In the genomic region with DNA sequence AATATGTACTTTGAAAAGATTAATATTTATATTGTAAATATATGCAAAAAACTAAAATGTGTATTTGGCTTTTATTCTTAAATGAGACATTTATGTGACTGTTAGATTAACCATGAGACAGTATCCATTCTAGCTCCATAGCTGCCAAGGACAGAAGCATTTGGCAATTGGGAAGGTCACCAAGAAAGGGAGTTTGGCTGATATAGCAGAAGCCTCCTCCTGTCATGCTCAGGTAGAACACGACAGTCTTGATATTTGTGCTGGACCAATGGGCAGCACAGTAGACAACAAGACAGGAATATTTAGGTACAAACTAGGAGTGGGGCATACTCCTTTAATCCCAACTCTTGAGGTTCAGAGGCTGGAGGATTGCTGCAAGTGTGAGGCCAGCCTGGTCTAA, we compare ENCODE assay signal across 22 mouse cellular contexts.
"Had no signal": no experiment of that assay in that cellular context is flagged by ENCODE, and none has a peak within 500 bp of the region (broad histone marks: within the 10 kb centered on the region; RNA-seq: fewer than 3 reads in every experiment).

No protein-coding gene starts in this region.

- H3K4me1 ChIP-seq: embryonic facial prominence, embryonic 12.5 days; forebrain, embryonic 13.5 days had no signal

- H3K4me3 ChIP-seq: embryonic facial prominence, embryonic 10.5 days; embryonic facial prominence, embryonic 12.5 days; embryonic facial prominence, embryonic 13.5 days; embryonic facial prominence, embryonic 15.5 days; erythroblast, embryonic 14.5 days; forebrain, embryonic 10.5 days; forebrain, embryonic 12.5 days; forebrain, embryonic 13.5 days; forebrain, embryonic 15.5 days; gastrocnemius, adult 2 months; heart, adult 2 months; heart, embryonic 10.5 days had no signal

- H3K36me3 ChIP-seq: embryonic facial prominence, embryonic 10.5 days; embryonic facial prominence, embryonic 12.5 days; embryonic facial prominence, embryonic 13.5 days; embryonic facial prominence, embryonic 15.5 days; forebrain, embryonic 10.5 days had no signal

- H3K4me2 ChIP-seq: embryonic facial prominence, embryonic 12.5 days; embryonic facial prominence, embryonic 13.5 days; embryonic facial prominence, embryonic 15.5 days; forebrain, embryonic 12.5 days; forebrain, embryonic 13.5 days; forebrain, embryonic 15.5 days had no signal

- H3K9ac ChIP-seq: embryonic facial prominence, embryonic 12.5 days; embryonic facial prominence, embryonic 13.5 days; embryonic facial prominence, embryonic 15.5 days; forebrain, embryonic 12.5 days; forebrain, embryonic 13.5 days; forebrain, embryonic 15.5 days; forebrain, postnatal 0 days had no signal

- DNase-seq: cerebellum, adult 9-11 months; cerebellum, postnatal 36 days; gastrocnemius, adult 2 months; gastrocnemius, postnatal 10 days; gastrocnemius, postnatal 14 days; gastrocnemius, postnatal 25 days; gastrocnemius, postnatal 36 days; heart, adult 18-20 months; heart, adult 2 months had no signal

- ATAC-seq: forebrain, embryonic 13.5 days; forebrain, embryonic 14.5 days; forebrain, embryonic 15.5 days; forebrain, embryonic 16.5 days; forebrain, postnatal 0 days had no signal

- H3K27ac ChIP-seq: embryonic facial prominence, embryonic 10.5 days; embryonic facial prominence, embryonic 12.5 days; embryonic facial prominence, embryonic 13.5 days; embryonic facial prominence, embryonic 15.5 days; forebrain, embryonic 10.5 days; forebrain, embryonic 12.5 days; forebrain, embryonic 13.5 days; forebrain, embryonic 15.5 days; gastrocnemius, adult 2 months; heart, adult 2 months; heart, embryonic 10.5 days had no signal

- H3K27me3 ChIP-seq: embryonic facial prominence, embryonic 12.5 days; embryonic facial prominence, embryonic 13.5 days; embryonic facial prominence, embryonic 15.5 days; forebrain, embryonic 12.5 days; forebrain, embryonic 13.5 days; forebrain, embryonic 15.5 days had no signal

- H3K9me3 ChIP-seq: embryonic facial prominence, embryonic 10.5 days; embryonic facial prominence, embryonic 12.5 days; embryonic facial prominence, embryonic 13.5 days; embryonic facial prominence, embryonic 15.5 days; forebrain, embryonic 10.5 days; forebrain, embryonic 12.5 days; forebrain, embryonic 13.5 days; forebrain, embryonic 15.5 days; heart, embryonic 10.5 days had no signal
